Mouse (Mus musculus) midbrain, embryonic 13.5 days (tissue): ENCODE results near the gene Ythdf2. TPM values are rescaled to one million over a fixed set of nuclear protein-coding genes. Genes with fewer than 3 reads are reported as not detected.

Experiments
- ATAC-seq: fragments of 200-750 bp; cut with Nextera tagmentation; 2 replicates; pipeline ENCODE4 v1.8.0; 2017; ENCODE audit warnings: mild to moderate bottlenecking, moderate TSS enrichment, moderate library complexity
- H3K27ac ChIP-seq: fragments of 300-500 bp; sonication (generic); 2 replicates; pipeline ENCODE4 v1.5.1; 2015; ENCODE audit warnings: inconsistent platforms, mild to moderate bottlenecking, moderate library complexity
- H3K27me3 ChIP-seq: fragments of 300-500 bp; sonication (generic); 2 replicates; pipeline ENCODE4 v1.6.1; 2015; ENCODE audit warnings: mild to moderate bottlenecking, inconsistent platforms
- H3K36me3 ChIP-seq: fragments of 300-500 bp; sonication (generic); 2 replicates; pipeline ENCODE4 v1.6.1; 2015; ENCODE audit warnings: mild to moderate bottlenecking, inconsistent platforms
- H3K4me1 ChIP-seq: fragments of 300-500 bp; sonication (generic); replicated peaks from 2 replicates; pipeline ENCODE4 v1.6.1; 2015; ENCODE audit warnings: inconsistent platforms
- H3K4me2 ChIP-seq: fragments of 300-500 bp; sonication (generic); replicated peaks from 2 replicates; pipeline ENCODE4 v1.6.1; 2015; ENCODE audit warnings: moderate library complexity, mild to moderate bottlenecking, inconsistent platforms
- H3K4me3 ChIP-seq: fragments of 300-500 bp; sonication (generic); replicated peaks from 2 replicates; pipeline ENCODE4 v1.5.1; 2015; ENCODE audit warnings: mild to moderate bottlenecking, inconsistent platforms
- H3K9ac ChIP-seq: fragments of 300-500 bp; sonication (generic); replicated peaks from 2 replicates; pipeline ENCODE4 v1.6.1; 2015; ENCODE audit warnings: mild to moderate bottlenecking, inconsistent platforms
- H3K9me3 ChIP-seq: fragments of 300-500 bp; sonication (generic); 2 replicates; pipeline ENCODE4 v1.6.1; 2016; ENCODE audit warnings: mild to moderate bottlenecking, inconsistent platforms
- WGBS: fragments of 180-500 bp; shearing (Covaris S2); methylation state at CpG from one replicate; pipeline ENCODE4 v1.1.7; 2015; 5-methylcytosine and 5-hydroxymethylcytosine counted together
- polyA plus RNA-seq: library from polyadenylated mRNA; unstranded; fragments of >200 nt; fragmentation: Nextera tagmentation; extraction: Ambion mirVana; gene quantifications from 2 replicates; pipeline ENCODE4 v1.2.1, GENCODE M21; 2015

The Ythdf2 gene
- polyA plus RNA-seq, 1 experiment from 2014 or later = 146 TPM

GRCm38 (mm10) chr4:132169271-132169670, 42.8 kb downstream of the Ythdf2 start:
- Histone ChIP-seq H3K9ac (no peak overlapping the region), H3K9me3 (no peaks in the 10 kb centered on the region), H3K4me3 (no peak overlapping the region), H3K27me3 (no peaks in the 10 kb centered on the region), H3K4me2 (no peak overlapping the region), H3K27ac (no peak overlapping the region), H3K36me3 (no peaks in the 10 kb centered on the region), H3K4me1 (peaks cover 18% of the 10 kb centered on the region; the same call in 1 of the 2 replicates)
- WGBS = 100% methylated on average over 3 of the region's 3 CpGs
- no peak for ATAC-seq

- Histone ChIP-seq H3K27ac (no peak overlapping the region), H3K4me3 (no peak overlapping the region), H3K4me2 (no peak overlapping the region), H3K9ac (no peak overlapping the region), H3K36me3 (no peaks in the 10 kb centered on the region), H3K27me3 (no peaks in the 10 kb centered on the region), H3K4me1 (peaks cover 12% of the 10 kb centered on the region; the same call in 1 of the 2 replicates), H3K9me3 (no peaks in the 10 kb centered on the region)
- no peak for ATAC-seq
- WGBS = 87% methylated on average over 3 of the region's 3 CpGs
Measured at GRCm38 (mm10) chr4:132167436-132167835, 44.7 kb downstream of the Ythdf2 start.

GRCm38 (mm10) chr4:132166350-132167290, 45.5 kb downstream of the Ythdf2 start:
- H3K27ac ChIP-seq = no peak overlapping the region
- no peak overlapping the region for H3K4me3 ChIP-seq
- H3K4me1 ChIP-seq = peaks cover 12% of the 10 kb centered on the region; the same call in 1 of the 2 replicates
- H3K4me2 ChIP-seq = no peak overlapping the region
- ATAC-seq = no peak
- no peaks in the 10 kb centered on the region for H3K27me3 ChIP-seq
- H3K36me3 ChIP-seq = no peaks in the 10 kb centered on the region
- H3K9ac ChIP-seq = no peak overlapping the region
- 61% methylated on average over 16 of the region's 16 CpGs for WGBS
- no peaks in the 10 kb centered on the region for H3K9me3 ChIP-seq

- H3K27me3 ChIP-seq = no peaks in the 10 kb centered on the region
- H3K27ac ChIP-seq = no peak overlapping the region
- no peak for ATAC-seq
- H3K9me3 ChIP-seq = no peaks in the 10 kb centered on the region
- H3K4me3 ChIP-seq = no peak overlapping the region
- 52% methylated on average over 14 of the region's 14 CpGs for WGBS
- no peak overlapping the region for H3K4me2 ChIP-seq
- H3K4me1 ChIP-seq = peaks cover 12% of the 10 kb centered on the region; the same call in 1 of the 2 replicates
- H3K36me3 ChIP-seq = no peaks in the 10 kb centered on the region
- no peak overlapping the region for H3K9ac ChIP-seq
Measured at GRCm38 (mm10) chr4:132165691-132166090, 46.4 kb downstream of the Ythdf2 start.

- 0 out of 2 replicates have a peak, but pooled peaks cover 3% of the 10 kb centered on the region for H3K9me3 ChIP-seq
- no peak for ATAC-seq
- no peak overlapping the region for H3K4me3 ChIP-seq
- WGBS = 67% methylated on average over 12 of the region's 12 CpGs
- H3K36me3 ChIP-seq = no peaks in the 10 kb centered on the region
- peaks cover 4% of the 10 kb centered on the region for H3K4me1 ChIP-seq
- no peaks in the 10 kb centered on the region for H3K27me3 ChIP-seq
- H3K9ac ChIP-seq = no peak overlapping the region
- no peak overlapping the region for H3K4me2 ChIP-seq
- H3K27ac ChIP-seq = no peak overlapping the region
Measured at GRCm38 (mm10) chr4:132156941-132157622, 55.0 kb downstream of the Ythdf2 start.

- Histone ChIP-seq H3K27me3 (no peaks in the 10 kb centered on the region), H3K9me3 (0 out of 2 replicates have a peak, but pooled peaks cover 3% of the 10 kb centered on the region), H3K4me1 (peaks cover 4% of the 10 kb centered on the region), H3K9ac (no peak overlapping the region), H3K4me2 (no peak overlapping the region), H3K27ac (peak overlapping the region; percentile 32; the same call in 1 of the 2 replicates), H3K36me3 (no peaks in the 10 kb centered on the region), H3K4me3 (no peak overlapping the region)
- WGBS = 5% methylated on average over 6 of the region's 6 CpGs
- ATAC-seq = no peak
Measured at GRCm38 (mm10) chr4:132154877-132155670, 57.0 kb downstream of the Ythdf2 start.

GRCm38 (mm10) chr4:132151673-132152072, 60.4 kb downstream of the Ythdf2 start:
- Histone ChIP-seq H3K4me2 (no peak overlapping the region), H3K9me3 (0 out of 2 replicates have a peak, but pooled peaks cover 3% of the 10 kb centered on the region), H3K36me3 (no peaks in the 10 kb centered on the region), H3K27me3 (peaks cover 2% of the 10 kb centered on the region; the same call in 1 of the 2 replicates), H3K27ac (no peak overlapping the region), H3K4me1 (peaks cover 4% of the 10 kb centered on the region), H3K9ac (no peak overlapping the region), H3K4me3 (no peak overlapping the region)
- 80% methylated on average over 1 of the region's 1 CpGs for WGBS
- no peak for ATAC-seq

GRCm38 (mm10) chr4:132146201-132146600, 65.9 kb downstream of the Ythdf2 start:
- Histone ChIP-seq H3K4me2 (no peak overlapping the region), H3K9ac (no peak overlapping the region), H3K9me3 (no peaks in the 10 kb centered on the region), H3K4me1 (peaks cover 7% of the 10 kb centered on the region; the same call in 1 of the 2 replicates), H3K4me3 (no peak overlapping the region), H3K27me3 (peaks cover 55% of the 10 kb centered on the region), H3K27ac (no peak overlapping the region), H3K36me3 (no peaks in the 10 kb centered on the region)
- ATAC-seq = no peak
- WGBS = 73% methylated on average over 5 of the region's 5 CpGs

- Histone ChIP-seq H3K4me3 (no peak overlapping the region), H3K27me3 (peaks cover 62% of the 10 kb centered on the region), H3K27ac (no peak overlapping the region), H3K36me3 (no peaks in the 10 kb centered on the region), H3K9ac (no peak overlapping the region), H3K9me3 (no peaks in the 10 kb centered on the region), H3K4me2 (no peak overlapping the region), H3K4me1 (peaks cover 7% of the 10 kb centered on the region; the same call in 1 of the 2 replicates)
- WGBS = 46% methylated on average over 10 of the region's 10 CpGs
- no peak for ATAC-seq
Measured at GRCm38 (mm10) chr4:132145092-132145491, 67.0 kb downstream of the Ythdf2 start.

GRCm38 (mm10) chr4:132144080-132144841, 67.8 kb downstream of the Ythdf2 start, which contains the start of gene Oprd1:
TSS of gene Oprd1 (minus strand) at chr4:132144486.
- 1% methylated on average over 66 of the region's 89 CpGs for WGBS
- peaks cover 62% of the 10 kb centered on the region for H3K27me3 ChIP-seq
- no peak for ATAC-seq

GRCm38 (mm10) chr4:132138640-132139039, 73.5 kb downstream of the Ythdf2 start:
- Histone ChIP-seq H3K27ac (no peak overlapping the region), H3K27me3 (peaks cover 31% of the 10 kb centered on the region), H3K4me1 (no peaks in the 10 kb centered on the region), H3K36me3 (no peaks in the 10 kb centered on the region), H3K4me3 (no peak overlapping the region), H3K4me2 (no peak overlapping the region), H3K9ac (no peak overlapping the region), H3K9me3 (no peaks in the 10 kb centered on the region)
- ATAC-seq = no peak
- WGBS = 94% methylated on average over 2 of the region's 2 CpGs

More at GRCm38 (mm10) chr4:132144080-132144841, 67.8 kb downstream of the Ythdf2 start, which contains the start of gene Oprd1:
- no peaks in the 10 kb centered on the region for H3K9me3 ChIP-seq
- H3K36me3 ChIP-seq = no peaks in the 10 kb centered on the region
- H3K4me1 ChIP-seq = peaks cover 7% of the 10 kb centered on the region; the same call in 1 of the 2 replicates
- H3K27ac ChIP-seq = no peak within 1 kb of the TSS
- H3K4me2 ChIP-seq = peak within 1 kb of the TSS; percentile 60
- H3K4me3 ChIP-seq = peak within 1 kb of the TSS; percentile 38
- H3K9ac ChIP-seq = no peak within 1 kb of the TSS
